Mouse (Mus musculus): ENCODE measurements at regions not wholly inside any gene's neighbourhood (a gene's known extent, or its start where the extent isn't known, plus 50 kb on each side); places are given as distances from the start of the nearest gene placed in this dataset.
A peak's percentile ranks its signal among the peaks of the same experiment; 100 is the strongest.

DNA sequence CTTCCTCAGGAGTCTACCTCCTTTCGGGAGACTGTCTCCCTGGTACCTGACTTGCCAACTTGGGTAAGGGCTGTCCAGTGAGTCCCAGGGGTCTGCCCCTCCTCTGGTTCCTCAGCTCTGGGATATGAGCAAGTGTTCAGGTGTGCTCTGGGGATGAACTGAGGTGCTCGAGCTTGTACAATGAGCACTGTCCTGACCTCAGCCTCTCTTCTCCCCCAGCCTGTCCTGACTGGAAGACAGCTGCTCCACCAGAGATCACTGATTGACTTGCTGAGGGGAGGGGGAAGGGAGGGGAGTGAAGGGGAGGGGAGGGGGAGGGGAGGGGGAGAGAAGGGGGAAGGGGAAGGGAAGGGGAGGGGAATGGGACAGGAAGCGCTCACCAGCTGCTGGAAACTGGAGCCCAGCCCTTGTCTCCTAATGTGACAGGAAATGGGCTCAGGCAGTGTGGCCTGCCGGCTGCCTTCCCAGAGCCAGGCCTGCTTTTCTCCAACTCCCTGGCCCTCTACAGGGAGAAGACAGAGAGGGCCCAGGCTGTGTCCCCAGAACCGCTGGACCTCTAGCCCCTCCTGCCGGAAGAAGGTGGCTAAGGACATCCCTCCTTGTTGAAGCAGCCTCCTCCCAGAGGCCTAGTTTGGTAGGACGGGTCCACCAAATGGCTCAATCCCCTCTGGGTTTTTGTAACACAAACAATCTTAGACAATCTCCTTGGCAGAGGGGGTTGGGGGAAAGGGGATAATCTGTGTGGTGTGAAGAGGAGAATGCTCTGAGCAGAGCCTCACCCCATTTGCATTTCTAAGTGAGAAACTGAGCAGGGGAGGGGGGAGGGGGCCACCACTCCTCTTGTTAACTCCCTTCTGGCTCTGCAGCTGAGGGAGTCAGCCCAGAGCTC lies 159.7 kb upstream of the Igsf21 start:
- no peak for TF ChIP-seq EP300 (optimal IDR thresholded peaks at IDR 0.05)
- TF ChIP-seq CTCF (IDR thresholded peaks at IDR 0.05; ENCODE audit: low read depth), result peak; percentile 59
- no peaks in the 10 kb centered on the region for H3K9me3 ChIP-seq (ENCODE audit: control insufficient read depth, low read length)
- H3K4me1 ChIP-seq (replicated peaks; ENCODE audit: control insufficient read depth, insufficient read depth), result no peaks in the 10 kb centered on the region
- 19% methylated on average over 7 of the region's 7 CpGs for WGBS
- H3K36me3 ChIP-seq (ENCODE audit: control insufficient read depth, insufficient read depth, low read length), result no peaks in the 10 kb centered on the region
- peak; percentile 30 for DNase-seq (ENCODE audit: low spot score)
- H3K4me3 ChIP-seq (ENCODE audit: low read depth, low read length), result no peak overlapping the region
- H3K27ac ChIP-seq (replicated peaks), result no peak overlapping the region
- no peaks in the 10 kb centered on the region for H3K27me3 ChIP-seq (ENCODE audit: control insufficient read depth, insufficient read depth, low read length)
- ATAC-seq (ENCODE audit: low FRiP score, low TSS enrichment), result peak; percentile 61; the same call in 1 of the 2 replicates
- H3K4me2 ChIP-seq (replicated peaks; ENCODE audit: low read depth), result no peak overlapping the region
- H3K9ac ChIP-seq (ENCODE audit: low read length), result no peak overlapping the region

DNA sequence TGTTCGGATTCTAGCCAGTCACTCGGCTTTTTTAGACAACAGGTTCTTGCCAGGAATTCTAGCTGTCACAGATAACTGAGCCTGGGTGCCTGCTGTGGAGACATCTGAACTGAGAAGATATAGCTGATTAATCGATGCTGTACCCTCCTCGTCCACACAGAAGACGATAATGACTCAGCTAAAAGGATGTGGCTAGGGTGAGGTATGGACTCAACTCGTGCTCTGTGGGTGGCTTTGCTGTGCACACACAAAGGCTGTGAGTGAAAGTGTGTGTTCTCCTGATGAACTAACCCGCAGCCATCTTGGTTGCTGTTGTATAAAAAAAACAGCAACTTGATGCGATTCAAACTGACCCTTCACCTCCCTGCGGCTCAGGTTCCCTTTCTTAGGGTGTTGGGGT lies 158.8 kb upstream of the Igsf21 start:
- no peak overlapping the region for H3K4me3 ChIP-seq (ENCODE audit: low read depth, low read length)
- H3K9ac ChIP-seq (ENCODE audit: low read length), result no peak overlapping the region
- H3K9me3 ChIP-seq (ENCODE audit: control insufficient read depth, low read length), result no peaks in the 10 kb centered on the region
- no peak overlapping the region for H3K27ac ChIP-seq (replicated peaks)
- H3K27me3 ChIP-seq (ENCODE audit: control insufficient read depth, insufficient read depth, low read length), result no peaks in the 10 kb centered on the region
- WGBS, result 75% methylated on average over 9 of the region's 9 CpGs
- no peak overlapping the region for H3K4me2 ChIP-seq (replicated peaks; ENCODE audit: low read depth)
- no peak for DNase-seq (ENCODE audit: low spot score)
- no peaks in the 10 kb centered on the region for H3K4me1 ChIP-seq (replicated peaks; ENCODE audit: control insufficient read depth, insufficient read depth)
- no peaks in the 10 kb centered on the region for H3K36me3 ChIP-seq (ENCODE audit: control insufficient read depth, insufficient read depth, low read length)
- no peak for TF ChIP-seq CTCF (IDR thresholded peaks at IDR 0.05; ENCODE audit: low read depth)
- TF ChIP-seq EP300 (optimal IDR thresholded peaks at IDR 0.05), result no peak
- no peak for ATAC-seq (ENCODE audit: low FRiP score, low TSS enrichment)

DNA sequence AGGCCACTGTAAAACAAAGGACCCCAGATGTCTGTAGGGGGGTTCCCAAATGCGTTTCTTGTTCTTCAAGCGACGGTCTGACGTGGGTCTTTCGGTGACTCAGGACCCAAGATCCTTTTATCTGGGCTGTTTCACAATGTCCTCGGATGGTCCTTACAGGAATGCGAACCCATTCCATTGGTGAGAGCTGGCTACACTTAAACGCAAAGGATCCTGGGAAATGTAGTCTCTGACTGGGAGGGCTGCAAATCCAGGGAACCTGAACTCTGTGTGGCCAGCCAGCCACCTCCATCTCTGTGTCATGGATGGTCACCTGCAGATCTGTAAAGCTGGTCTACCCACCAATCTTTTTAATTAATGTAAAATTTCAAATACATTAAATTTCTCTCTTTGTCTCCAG lies 156.5 kb upstream of the Igsf21 start:
- 47% methylated on average over 8 of the region's 8 CpGs for WGBS
- no peak for DNase-seq (ENCODE audit: low spot score)

GRCm38 (mm10) chr4:140402319-140402718 lies 155.7 kb upstream of the Igsf21 start:
- WGBS, result 67% methylated on average over 7 of the region's 7 CpGs
- no peak for TF ChIP-seq CTCF (IDR thresholded peaks at IDR 0.05; ENCODE audit: low read depth)
- TF ChIP-seq EP300 (optimal IDR thresholded peaks at IDR 0.05), result no peak
- ATAC-seq (ENCODE audit: low FRiP score, low TSS enrichment) (no peak), DNase-seq (ENCODE audit: low spot score) (no peak)
- Histone ChIP-seq H3K4me2 (replicated peaks; ENCODE audit: low read depth) (no peak overlapping the region), H3K27me3 (ENCODE audit: control insufficient read depth, insufficient read depth, low read length) (no peaks in the 10 kb centered on the region), H3K4me3 (ENCODE audit: low read depth, low read length) (no peak overlapping the region), H3K27ac (replicated peaks) (no peak overlapping the region), H3K4me1 (replicated peaks; ENCODE audit: control insufficient read depth, insufficient read depth) (no peaks in the 10 kb centered on the region), H3K9me3 (ENCODE audit: control insufficient read depth, low read length) (no peaks in the 10 kb centered on the region), H3K9ac (ENCODE audit: low read length) (no peak overlapping the region), H3K36me3 (ENCODE audit: control insufficient read depth, insufficient read depth, low read length) (no peaks in the 10 kb centered on the region)

More for the DNA sequence above, 156.5 kb upstream of the Igsf21 start:
- Histone ChIP-seq H3K9me3 (ENCODE audit: control insufficient read depth, low read length) (no peaks in the 10 kb centered on the region), H3K9ac (ENCODE audit: low read length) (no peak overlapping the region), H3K27me3 (ENCODE audit: control insufficient read depth, insufficient read depth, low read length) (no peaks in the 10 kb centered on the region), H3K4me2 (replicated peaks; ENCODE audit: low read depth) (no peak overlapping the region), H3K36me3 (ENCODE audit: control insufficient read depth, insufficient read depth, low read length) (no peaks in the 10 kb centered on the region), H3K4me3 (ENCODE audit: low read depth, low read length) (no peak overlapping the region), H3K27ac (replicated peaks) (no peak overlapping the region), H3K4me1 (replicated peaks; ENCODE audit: control insufficient read depth, insufficient read depth) (no peaks in the 10 kb centered on the region)
- TF ChIP-seq CTCF (IDR thresholded peaks at IDR 0.05; ENCODE audit: low read depth) (no peak), EP300 (optimal IDR thresholded peaks at IDR 0.05) (no peak)
- no peak for ATAC-seq (ENCODE audit: low FRiP score, low TSS enrichment)

DNA sequence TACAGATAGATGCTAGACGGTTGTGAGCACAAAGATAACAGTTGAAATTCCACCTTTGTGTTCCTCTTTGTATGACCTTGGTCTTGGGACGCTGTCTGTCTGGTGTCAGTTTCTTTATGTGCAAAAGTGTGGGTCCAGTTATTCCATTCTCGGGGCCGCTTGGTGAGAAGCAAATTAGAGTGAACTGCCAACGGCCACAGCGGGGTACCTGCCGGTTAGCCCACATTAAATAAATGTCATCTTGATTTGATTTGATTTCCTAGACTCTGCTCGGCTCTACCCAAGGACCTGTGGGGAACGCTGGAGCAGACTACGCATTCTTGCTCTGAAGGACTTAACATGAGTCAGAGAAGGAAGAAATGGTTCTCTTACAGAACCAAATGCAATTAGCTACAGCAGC lies 155.0 kb upstream of the Igsf21 start:
- WGBS, result 89% methylated on average over 10 of the region's 10 CpGs
- no peaks in the 10 kb centered on the region for H3K36me3 ChIP-seq (ENCODE audit: control insufficient read depth, insufficient read depth, low read length)

GRCm38 (mm10) chr4:140396548-140396947 lies 150.0 kb upstream of the Igsf21 start:
- no peak overlapping the region for H3K4me2 ChIP-seq (replicated peaks; ENCODE audit: low read depth)
- WGBS, result 46% methylated on average over 8 of the region's 8 CpGs
- no peak for ATAC-seq (ENCODE audit: low FRiP score, low TSS enrichment)
- H3K9me3 ChIP-seq (ENCODE audit: control insufficient read depth, low read length), result no peaks in the 10 kb centered on the region
- H3K9ac ChIP-seq (ENCODE audit: low read length), result no peak overlapping the region
- H3K36me3 ChIP-seq (ENCODE audit: control insufficient read depth, insufficient read depth, low read length), result no peaks in the 10 kb centered on the region
- no peak for DNase-seq (ENCODE audit: low spot score)
- H3K27me3 ChIP-seq (ENCODE audit: control insufficient read depth, insufficient read depth, low read length), result no peaks in the 10 kb centered on the region
- no peaks in the 10 kb centered on the region for H3K4me1 ChIP-seq (replicated peaks; ENCODE audit: control insufficient read depth, insufficient read depth)
- H3K4me3 ChIP-seq (ENCODE audit: low read depth, low read length), result no peak overlapping the region
- TF ChIP-seq CTCF (IDR thresholded peaks at IDR 0.05; ENCODE audit: low read depth) (no peak), EP300 (optimal IDR thresholded peaks at IDR 0.05) (no peak)
- no peak overlapping the region for H3K27ac ChIP-seq (replicated peaks)

More for the DNA sequence above, 155.0 kb upstream of the Igsf21 start:
- Histone ChIP-seq H3K4me3 (ENCODE audit: low read depth, low read length) (no peak overlapping the region), H3K4me1 (replicated peaks; ENCODE audit: control insufficient read depth, insufficient read depth) (no peaks in the 10 kb centered on the region), H3K9me3 (ENCODE audit: control insufficient read depth, low read length) (no peaks in the 10 kb centered on the region), H3K9ac (ENCODE audit: low read length) (no peak overlapping the region), H3K27ac (replicated peaks) (no peak overlapping the region), H3K4me2 (replicated peaks; ENCODE audit: low read depth) (no peak overlapping the region), H3K27me3 (ENCODE audit: control insufficient read depth, insufficient read depth, low read length) (no peaks in the 10 kb centered on the region)
- ATAC-seq (ENCODE audit: low FRiP score, low TSS enrichment) (no peak), DNase-seq (ENCODE audit: low spot score) (no peak)
- TF ChIP-seq CTCF (IDR thresholded peaks at IDR 0.05; ENCODE audit: low read depth), result no peak
- no peak for TF ChIP-seq EP300 (optimal IDR thresholded peaks at IDR 0.05)

All from stomach, postnatal 0 days (tissue).